Mouse (Mus musculus) liver, adult 2 months (tissue): ENCODE measurements around the gene Crygn.

Experiments
- CTCF ChIP-seq: fragments of 200-500 bp; IDR thresholded peaks from 2 replicates; pipeline ENCODE4 v1.5.1; 2011; ENCODE audit warnings: low read depth, low read length, control low read depth
- POLR2A ChIP-seq: fragments of 200-500 bp; IDR thresholded peaks from 2 replicates; pipeline ENCODE4 v1.6.1; 2011; ENCODE audit warnings: low read length, control low read depth; ENCODE audit not compliant: insufficient read depth; ENCODE audit errors: extremely low read depth

DNA sequence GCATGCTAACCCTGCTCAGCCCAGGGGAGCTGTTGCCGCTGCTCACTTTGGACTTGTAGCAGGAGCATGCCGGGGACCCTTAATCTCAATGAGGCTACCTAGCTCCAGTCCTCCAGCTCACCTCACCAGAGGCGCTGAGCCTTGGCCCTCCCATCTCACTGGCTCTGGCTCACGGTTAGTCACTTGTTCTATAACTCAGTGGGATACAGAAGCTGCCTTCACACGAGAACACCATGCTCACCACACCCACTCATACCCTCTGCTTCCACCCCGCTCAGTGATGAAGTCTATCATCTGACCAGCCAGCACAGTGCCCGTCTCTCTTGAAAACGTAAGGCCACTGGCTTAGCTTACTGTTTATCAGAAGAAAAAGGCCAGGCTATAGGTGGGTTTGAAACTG lies 46.9 kb upstream of the Crygn start:
- TF ChIP-seq POLR2A (no peak), CTCF (no peak)
